Mouse (Mus musculus) limb, embryonic 11.5 days (tissue): ENCODE measurements at regions not wholly inside any gene's neighbourhood (a gene's known extent, or its start where the extent isn't known, plus 50 kb on each side); places are given as distances from the start of the nearest gene placed in this dataset.

ENCODE experiments used
- ATAC-seq: fragments of 200-750 bp; cut with Nextera tagmentation; 2 replicates; pipeline ENCODE4 v1.8.0; 2017; ENCODE audit warnings: low read depth; ENCODE audit not compliant: insufficient number of reproducible peaks, low FRiP score, low TSS enrichment
- DNase-seq: peaks from one replicate; pipeline ENCODE4 v3.0.0-alpha.2; 2015; ENCODE audit warnings: low spot score
- H3K27ac ChIP-seq: fragments of 300-500 bp; sonication (generic); replicated peaks from 2 replicates; pipeline ENCODE4 v1.5.1; 2014; ENCODE audit warnings: low read depth, mild to moderate bottlenecking, low read length
- H3K27me3 ChIP-seq: fragments of 300-500 bp; sonication (generic); 2 replicates; pipeline ENCODE4 v1.6.1; 2014; ENCODE audit warnings: mild to moderate bottlenecking, low read length, mixed read lengths; ENCODE audit not compliant: control insufficient read depth, insufficient read depth
- H3K36me3 ChIP-seq: fragments of 300-500 bp; sonication (generic); 2 replicates; pipeline ENCODE4 v1.6.1; 2014; ENCODE audit warnings: mild to moderate bottlenecking, low read length, moderate library complexity, mixed read lengths; ENCODE audit not compliant: control insufficient read depth, insufficient read depth
- H3K4me1 ChIP-seq: fragments of 300-500 bp; sonication (generic); 2 replicates; pipeline ENCODE4 v1.6.1; 2014; ENCODE audit warnings: low read length, mixed read lengths; ENCODE audit not compliant: control insufficient read depth, insufficient read depth
- H3K4me2 ChIP-seq: fragments of 300-500 bp; sonication (generic); 2 replicates; pipeline ENCODE4 v1.6.1; 2014; ENCODE audit warnings: low read depth, mild to moderate bottlenecking, moderate library complexity; ENCODE audit not compliant: severe bottlenecking
- H3K4me3 ChIP-seq: fragments of 300-500 bp; sonication (generic); 2 replicates; pipeline ENCODE4 v1.5.1; 2014; ENCODE audit warnings: low read depth, low read length
- H3K9ac ChIP-seq: fragments of 300-500 bp; sonication (generic); 2 replicates; pipeline ENCODE4 v1.6.1; 2014; ENCODE audit warnings: mild to moderate bottlenecking, low read length
- H3K9me3 ChIP-seq: fragments of 300-500 bp; sonication (generic); 2 replicates; pipeline ENCODE4 v1.6.1; 2016; ENCODE audit warnings: low read length; ENCODE audit not compliant: control insufficient read depth
- WGBS: fragments of 180-500 bp; shearing (Covaris S2); extraction: QIAGEN DNeasy Blood & Tissue Kit; methylation state at CpG from one replicate; pipeline ENCODE4 v1.1.7; 2014; 5-methylcytosine and 5-hydroxymethylcytosine counted together

GRCm38 (mm10) chr2:179354866-179355265 lies 87.4 kb upstream of the Cdh4 start:
- ATAC-seq, result no peak
- no peaks in the 10 kb centered on the region for H3K27me3 ChIP-seq
- no peaks in the 10 kb centered on the region for H3K4me1 ChIP-seq
- no peaks in the 10 kb centered on the region for H3K36me3 ChIP-seq
- H3K4me3 ChIP-seq, result no peak overlapping the region
- H3K4me2 ChIP-seq, result no peak overlapping the region
- H3K9me3 ChIP-seq, result no peaks in the 10 kb centered on the region
- no peak overlapping the region for H3K27ac ChIP-seq
- H3K9ac ChIP-seq, result no peak overlapping the region
- DNase-seq, result no peak
- WGBS, result 70% methylated on average over 4 of the region's 5 CpGs

GRCm38 (mm10) chr2:179370882-179371546 lies 71.2 kb upstream of the Cdh4 start:
- Histone ChIP-seq H3K9me3 (no peaks in the 10 kb centered on the region), H3K27ac (no peak overlapping the region), H3K4me1 (no peaks in the 10 kb centered on the region), H3K4me2 (no peak overlapping the region), H3K4me3 (no peak overlapping the region), H3K36me3 (no peaks in the 10 kb centered on the region), H3K9ac (no peak overlapping the region), H3K27me3 (no peaks in the 10 kb centered on the region)
- 61% methylated on average over 14 of the region's 14 CpGs for WGBS
- ATAC-seq (no peak), DNase-seq (no peak)

- H3K4me1 ChIP-seq, result no peaks in the 10 kb centered on the region
- H3K27ac ChIP-seq, result no peak overlapping the region
- no peaks in the 10 kb centered on the region for H3K36me3 ChIP-seq
- no peak overlapping the region for H3K4me3 ChIP-seq
- no peaks in the 10 kb centered on the region for H3K9me3 ChIP-seq
- no peak overlapping the region for H3K4me2 ChIP-seq
- no peak overlapping the region for H3K9ac ChIP-seq
- WGBS, result 79% methylated on average over 7 of the region's 7 CpGs
- no peak for ATAC-seq
- H3K27me3 ChIP-seq, result no peaks in the 10 kb centered on the region
- no peak for DNase-seq
Observed at GRCm38 (mm10) chr2:179371553-179371952, 70.7 kb upstream of the Cdh4 start.

- Histone ChIP-seq H3K27ac (no peak overlapping the region), H3K9ac (no peak overlapping the region), H3K36me3 (no peaks in the 10 kb centered on the region), H3K4me3 (no peak overlapping the region), H3K9me3 (no peaks in the 10 kb centered on the region), H3K4me1 (no peaks in the 10 kb centered on the region), H3K27me3 (no peaks in the 10 kb centered on the region), H3K4me2 (no peak overlapping the region)
- no peak for ATAC-seq
- DNase-seq, result no peak
- WGBS, result 74% methylated on average over 11 of the region's 11 CpGs
Observed at GRCm38 (mm10) chr2:179379691-179380443, 62.4 kb upstream of the Cdh4 start.

- Histone ChIP-seq H3K27ac (no peak overlapping the region), H3K4me2 (no peak overlapping the region), H3K9me3 (no peaks in the 10 kb centered on the region), H3K36me3 (no peaks in the 10 kb centered on the region), H3K4me1 (no peaks in the 10 kb centered on the region), H3K4me3 (no peak overlapping the region), H3K9ac (no peak overlapping the region), H3K27me3 (no peaks in the 10 kb centered on the region)
- 84% methylated on average over 4 of the region's 4 CpGs for WGBS
- DNase-seq (no peak), ATAC-seq (no peak)
Observed at GRCm38 (mm10) chr2:179380444-179380705, 61.9 kb upstream of the Cdh4 start.

- Histone ChIP-seq H3K4me2 (no peak overlapping the region), H3K9ac (no peak overlapping the region), H3K27me3 (no peaks in the 10 kb centered on the region), H3K4me1 (no peaks in the 10 kb centered on the region), H3K27ac (no peak overlapping the region), H3K36me3 (no peaks in the 10 kb centered on the region), H3K9me3 (no peaks in the 10 kb centered on the region), H3K4me3 (no peak overlapping the region)
- whole genome bisulfite sequencing, result 88% methylated on average over 3 of the region's 3 CpGs
- DNase-seq, result no peak
- ATAC-seq, result no peak
Observed at GRCm38 (mm10) chr2:179381916-179382315, 60.3 kb upstream of the Cdh4 start.

- H3K27ac ChIP-seq, result no peak overlapping the region
- H3K36me3 ChIP-seq, result no peaks in the 10 kb centered on the region
- H3K4me1 ChIP-seq, result no peaks in the 10 kb centered on the region
- no peaks in the 10 kb centered on the region for H3K27me3 ChIP-seq
- WGBS, result 91% methylated on average over 9 of the region's 9 CpGs
- no peak overlapping the region for H3K9ac ChIP-seq
- H3K4me3 ChIP-seq, result no peak overlapping the region
- DNase-seq, result no peak
- H3K4me2 ChIP-seq, result no peak overlapping the region
- no peaks in the 10 kb centered on the region for H3K9me3 ChIP-seq
- ATAC-seq, result no peak
Observed at GRCm38 (mm10) chr2:179382594-179382993, 59.6 kb upstream of the Cdh4 start.

- 79% methylated on average over 6 of the region's 6 CpGs for WGBS
Observed at GRCm38 (mm10) chr2:179386871-179387270, 55.4 kb upstream of the Cdh4 start.

GRCm38 (mm10) chr2:179390486-179390885 lies 51.7 kb upstream of the Cdh4 start:
- H3K4me2 ChIP-seq, result no peak overlapping the region
- no peak overlapping the region for H3K9ac ChIP-seq
- no peaks in the 10 kb centered on the region for H3K27me3 ChIP-seq
- H3K4me3 ChIP-seq, result no peak overlapping the region
- 77% methylated on average over 4 of the region's 4 CpGs for WGBS
- H3K9me3 ChIP-seq, result no peaks in the 10 kb centered on the region
- no peaks in the 10 kb centered on the region for H3K4me1 ChIP-seq
- no peaks in the 10 kb centered on the region for H3K36me3 ChIP-seq
- ATAC-seq, result no peak
- H3K27ac ChIP-seq, result no peak overlapping the region
- DNase-seq, result no peak

More at GRCm38 (mm10) chr2:179386871-179387270, 55.4 kb upstream of the Cdh4 start:
- Histone ChIP-seq H3K4me3 (no peak overlapping the region), H3K27me3 (no peaks in the 10 kb centered on the region), H3K9ac (no peak overlapping the region), H3K36me3 (no peaks in the 10 kb centered on the region), H3K4me1 (no peaks in the 10 kb centered on the region), H3K4me2 (no peak overlapping the region), H3K27ac (no peak overlapping the region), H3K9me3 (no peaks in the 10 kb centered on the region)
- ATAC-seq (no peak), DNase-seq (no peak)
